Mouse (Mus musculus) Muller cell, postnatal 12 days (primary cell): ENCODE results near the gene Cntnap2.

ENCODE experiments used
- DNase-seq: peaks from one replicate; pipeline ENCODE4 v3.0.0-alpha.2; 2015; ENCODE audit errors: inconsistent ontology term

Cntnap2 gene

DNA sequence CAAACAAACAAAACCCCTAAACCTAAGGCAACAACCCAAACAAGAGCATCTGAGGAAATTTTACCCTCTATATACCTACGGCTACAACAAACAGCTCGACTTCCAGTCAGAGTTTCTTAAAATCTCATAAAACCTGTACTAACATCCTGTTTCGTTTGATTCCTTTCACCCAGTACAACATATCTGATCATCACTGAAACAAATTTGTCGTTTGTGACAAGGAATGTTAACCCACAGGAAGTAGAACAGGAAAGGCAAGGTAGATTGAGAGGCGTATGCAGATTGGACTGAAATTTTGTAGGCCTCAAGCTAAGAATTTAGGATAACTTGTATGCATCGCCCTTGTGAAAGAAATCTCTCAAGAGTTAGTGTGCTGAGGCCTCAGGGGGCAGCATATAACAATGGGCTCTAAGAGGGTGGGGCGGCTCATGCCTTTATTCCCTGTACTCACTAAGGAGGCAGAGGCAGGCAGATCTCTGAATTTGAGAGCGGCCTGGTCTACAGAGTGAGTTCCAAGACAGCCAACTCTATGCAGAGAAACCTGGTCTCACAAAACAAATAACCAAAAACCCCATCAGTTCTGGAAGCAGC, 2291.0 kb downstream of the Cntnap2 start:
- DNase-seq: no peak
